Mouse (Mus musculus): ENCODE results near the gene Dcun1d5.
"Not testable (repeated sequence)": the region's sequence is repeated elsewhere in the genome, so short reads cannot be mapped to it uniquely, and the experiment has no call there.

Dcun1d5 gene

GRCm38 (mm10) chr9:7184172-7184896 lies at the start of gene Dcun1d5, which contains the start of gene Dync2h1:
TSS of gene Dcun1d5 (plus strand) at chr9:7184520.
TSS of gene Dync2h1 (minus strand) at chr9:7184446.
- DNase-seq, result peak; percentile 91

DNA sequence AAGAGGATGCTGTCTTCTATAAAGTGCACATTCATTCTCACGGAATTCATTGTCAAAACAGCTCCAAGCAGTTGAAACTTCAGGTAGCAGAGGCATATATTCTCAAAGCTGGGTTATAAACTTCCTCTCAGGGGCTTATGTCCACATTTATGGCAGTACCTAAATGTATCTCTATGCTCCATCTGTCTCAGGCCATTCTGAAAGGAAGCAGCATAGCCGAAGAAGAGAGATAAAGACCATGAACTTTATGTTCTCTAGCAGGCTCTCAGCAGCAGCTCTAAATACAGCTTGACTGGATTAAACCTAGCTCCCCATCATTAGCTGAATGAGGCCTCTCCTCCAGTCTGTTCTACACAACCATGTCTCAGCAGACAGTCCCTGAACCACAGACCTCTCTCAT lies 29.9 kb upstream of the Dcun1d5 start:
- no peak for DNase-seq

- no peak for DNase-seq
These were observed 25.7 kb upstream of the Dcun1d5 start for GRCm38 (mm10) chr9:7158605-7159004.

DNA sequence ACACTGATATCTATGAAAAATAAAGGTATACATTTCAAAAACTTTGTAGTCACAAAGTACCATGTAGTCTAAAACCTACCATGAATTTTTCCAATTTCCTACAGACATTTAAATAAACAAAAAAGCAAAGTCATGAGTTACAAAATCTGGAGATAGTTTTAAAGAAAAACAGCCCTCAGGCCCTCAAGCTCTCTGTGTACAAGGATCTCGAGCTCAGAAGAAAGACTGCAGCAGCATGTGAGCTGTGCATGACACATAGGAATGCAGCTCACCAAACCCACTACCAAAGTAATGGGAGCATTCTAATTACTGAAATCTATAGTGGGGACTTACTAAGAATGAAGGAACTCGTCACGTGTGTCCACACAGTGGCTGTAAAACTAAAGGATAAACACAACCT lies 24.6 kb upstream of the Dcun1d5 start:
- no peak for DNase-seq

GRCm38 (mm10) chr9:7160688-7161087 lies 23.6 kb upstream of the Dcun1d5 start:
- no peak for DNase-seq

- no peak for DNase-seq
These were observed 16.9 kb upstream of the Dcun1d5 start for GRCm38 (mm10) chr9:7167339-7167998.

GRCm38 (mm10) chr9:7173756-7174155 lies 10.6 kb upstream of the Dcun1d5 start:
- no peak for DNase-seq

DNA sequence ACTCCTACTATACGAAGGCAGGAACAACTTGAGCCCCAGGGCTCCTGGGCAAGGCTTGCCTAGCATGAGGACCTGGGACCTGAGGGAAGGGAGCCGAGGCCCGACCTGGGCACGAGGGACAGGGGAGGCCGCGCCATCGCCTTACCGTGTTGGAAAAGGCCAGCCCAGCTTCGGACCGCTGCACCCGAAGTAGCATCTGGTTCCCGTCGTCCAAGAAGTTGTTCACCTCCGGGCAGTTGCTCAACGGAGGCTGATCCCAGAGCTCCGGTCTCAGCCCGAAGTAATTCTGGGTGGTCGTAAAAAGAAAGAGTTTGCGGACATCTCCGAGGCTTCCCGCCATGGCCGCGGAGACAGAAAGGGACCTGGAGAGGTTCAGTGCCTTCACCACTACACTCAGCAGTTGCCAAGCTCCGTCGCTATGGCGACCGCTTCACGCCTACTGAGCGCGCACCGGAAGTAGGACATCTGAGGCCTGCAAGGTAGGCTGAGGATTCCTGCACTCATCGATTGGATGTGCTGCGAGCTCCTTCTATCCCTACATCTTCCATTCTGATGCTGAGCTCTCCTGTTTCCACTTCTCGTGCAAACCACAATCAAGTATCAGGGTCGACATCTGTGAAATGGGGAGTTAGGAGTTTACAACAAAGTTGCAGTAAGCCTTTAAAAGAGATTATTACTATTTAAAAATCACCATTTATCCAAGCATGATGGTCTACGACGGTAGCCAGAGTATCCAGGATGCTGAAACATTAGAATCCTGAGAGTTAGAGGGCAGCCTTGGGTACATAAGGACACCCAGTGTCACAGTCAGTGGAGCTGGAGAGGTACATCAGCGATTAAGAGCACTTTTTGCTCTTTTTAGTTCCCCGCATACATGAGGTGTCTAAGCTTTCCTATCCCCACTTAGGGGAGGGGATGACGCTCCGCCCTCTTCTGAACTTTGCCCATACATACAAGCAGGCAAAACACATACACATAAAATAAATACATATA lies 7.4 kb upstream of the Dcun1d5 start:
- DNase-seq, result peak; percentile 92

GRCm38 (mm10) chr9:7184897-7185291 lies 574 bp downstream of the Dcun1d5 start:
- DNase-seq, result peak; percentile 51

GRCm38 (mm10) chr9:7190694-7191093 lies 6.4 kb downstream of the Dcun1d5 start:
- not testable (repeated sequence) for DNase-seq

DNA sequence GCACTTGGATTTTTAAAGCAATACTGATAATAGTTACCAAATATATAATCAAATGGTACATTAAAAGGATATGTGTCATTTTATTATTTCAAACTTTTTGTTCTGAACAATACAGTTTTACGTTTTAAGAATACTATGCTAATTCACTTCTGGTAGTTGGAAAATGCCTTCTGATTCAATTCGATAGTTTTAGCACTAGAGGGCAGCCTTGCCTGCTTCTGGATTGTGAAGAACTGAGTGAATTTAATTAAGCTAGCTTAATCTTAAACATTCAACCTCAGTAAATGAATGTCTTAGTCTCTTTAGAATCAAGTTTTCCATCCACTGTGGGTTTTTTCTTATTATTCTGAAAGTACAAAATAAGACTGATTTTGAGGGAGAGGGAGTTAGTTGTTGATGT lies 31.9 kb downstream of the Dcun1d5 start:
- no peak for DNase-seq

DNA sequence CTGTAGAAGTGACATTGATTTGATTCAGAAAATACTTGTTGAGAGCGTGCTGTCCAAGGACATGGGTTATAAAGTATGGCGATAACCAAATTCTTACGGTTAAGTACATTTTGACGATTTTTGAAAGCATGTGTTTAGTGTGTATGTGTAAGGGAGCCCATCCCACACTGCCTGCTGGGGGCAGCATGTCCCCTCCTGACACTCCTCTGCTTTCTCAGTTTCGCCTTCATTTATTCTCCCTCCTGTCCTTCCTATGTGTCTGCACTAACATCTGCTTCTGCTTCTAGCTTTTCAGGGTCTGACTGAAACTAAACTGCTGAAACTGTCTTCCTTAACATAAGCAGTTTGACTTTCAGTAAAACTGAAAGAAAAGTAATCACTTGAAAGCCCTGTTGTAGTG lies 36.7 kb downstream of the Dcun1d5 start:
- no peak for DNase-seq

GRCm38 (mm10) chr9:7221460-7221859 lies 37.1 kb downstream of the Dcun1d5 start:
- DNase-seq, result no peak

DNA sequence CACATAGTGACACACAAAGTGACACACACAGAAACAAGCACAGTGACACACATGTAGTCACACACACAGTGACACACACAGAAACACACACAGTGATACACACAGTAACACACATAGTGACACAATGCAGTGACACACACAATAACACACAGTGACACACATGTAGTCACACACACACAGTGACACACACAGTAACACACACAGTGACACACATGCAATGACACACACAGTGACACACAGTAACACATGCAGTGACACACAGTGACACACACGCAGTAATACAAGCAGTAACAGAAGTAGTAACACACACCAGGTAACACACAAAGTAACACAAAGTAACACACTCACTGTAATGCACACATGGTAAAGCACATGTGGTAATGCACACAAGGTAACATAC lies 54.3 kb downstream of the Dcun1d5 start:
- no peak for DNase-seq

- DNase-seq, result no peak
These were observed 55.6 kb downstream of the Dcun1d5 start for GRCm38 (mm10) chr9:7239967-7240366.

DNA sequence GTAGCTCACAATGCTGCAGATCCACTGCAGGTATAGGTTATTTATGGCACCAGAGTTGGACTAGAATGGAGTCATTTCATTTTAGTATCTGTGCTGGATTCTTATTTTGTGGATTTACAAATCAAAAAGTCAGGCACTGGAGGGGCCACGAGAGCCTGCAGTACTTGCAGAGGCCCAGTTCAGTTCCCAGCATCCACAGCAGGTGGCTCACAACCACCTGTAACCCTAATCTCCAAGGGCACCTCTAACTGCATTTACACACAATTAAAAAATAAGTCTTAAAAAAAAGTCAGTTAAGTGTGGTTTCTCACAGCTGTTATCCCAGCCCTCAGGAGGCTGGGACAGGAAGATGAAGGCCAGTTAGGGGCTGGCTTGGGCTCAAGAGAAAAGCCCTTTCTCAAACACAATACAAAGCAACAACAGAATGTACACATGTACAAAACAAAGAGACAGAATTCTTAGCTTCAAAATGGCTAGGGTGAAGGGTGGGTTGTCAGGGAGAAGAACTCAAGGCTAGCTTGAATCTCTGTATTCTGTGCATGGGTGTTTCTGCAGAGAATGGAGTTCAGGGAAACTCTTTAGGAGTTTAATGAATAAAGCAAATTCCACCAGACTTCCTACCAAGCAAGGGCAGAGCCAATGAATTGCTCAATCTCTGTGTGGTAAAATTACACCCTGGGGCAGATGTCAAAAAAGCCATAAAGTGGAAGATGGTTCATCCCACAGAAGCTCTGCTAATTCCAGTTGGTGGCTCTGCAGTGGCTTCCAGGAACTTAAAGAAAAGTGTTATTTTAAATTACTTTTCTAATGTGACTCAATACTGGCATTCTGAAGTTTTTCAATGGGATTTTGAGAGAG lies 68.7 kb downstream of the Dcun1d5 start:
- no peak for DNase-seq
